Mouse (Mus musculus): ENCODE measurements around the gene Vmn2r66. TPM values are rescaled to one million over a fixed set of nuclear protein-coding genes. Genes with fewer than 3 reads are reported as not detected.

Vmn2r66 gene
- total RNA-seq (2014; rRNA removed) (not detected in 2 replicates), polyA plus RNA-seq (2015; fragmentation: Nextera tagmentation; extraction: Ambion mirVana) (not detected in 2 replicates)

DNA sequence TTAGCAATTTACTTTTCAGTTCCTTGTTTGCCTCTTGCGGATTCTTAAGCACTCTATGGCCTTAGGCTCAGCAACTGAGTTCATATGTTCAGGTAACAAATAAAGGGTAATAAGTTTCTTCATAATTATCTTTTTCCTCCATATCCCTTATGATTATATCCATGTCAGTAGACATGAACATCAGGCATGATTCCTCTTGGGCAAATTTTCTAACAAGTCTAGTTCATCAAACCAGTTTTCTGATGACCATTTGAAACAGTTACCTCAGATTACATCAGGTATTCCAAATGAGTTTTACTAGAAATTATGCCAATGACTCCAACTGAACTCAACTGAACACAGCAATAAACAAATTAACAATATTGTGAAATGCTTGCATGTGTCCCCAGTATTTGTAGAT, at the start of gene Vmn2r66:
Vmn2r66 (minus strand) TSS at position 101 of the 400 bp plus-strand sequence.
- Histone ChIP-seq H3K4me2 (ENCODE audit: low read depth) (no peak within 1 kb of the TSS), H3K27me3 (ENCODE audit: insufficient read depth, low read length) (no peaks in the 10 kb centered on the region), H3K4me1 (ENCODE audit: insufficient read depth) (no peaks in the 10 kb centered on the region), H3K36me3 (ENCODE audit: insufficient read depth) (no peaks in the 10 kb centered on the region), H3K9me3 (ENCODE audit: low read length) (no peaks in the 10 kb centered on the region), H3K27ac (ENCODE audit: low read depth, low read length) (no peak within 1 kb of the TSS), H3K4me3 (ENCODE audit: low read depth, low read length) (no peak within 1 kb of the TSS), H3K9ac (no peak within 1 kb of the TSS)
- ATAC-seq: no peak
- 73% methylated on average over 1 of the region's 1 CpGs for WGBS
- no peak for TF ChIP-seq CTCF (IDR thresholded peaks at IDR 0.05; ENCODE audit: low read depth)
- DNase-seq: no peak

DNA sequence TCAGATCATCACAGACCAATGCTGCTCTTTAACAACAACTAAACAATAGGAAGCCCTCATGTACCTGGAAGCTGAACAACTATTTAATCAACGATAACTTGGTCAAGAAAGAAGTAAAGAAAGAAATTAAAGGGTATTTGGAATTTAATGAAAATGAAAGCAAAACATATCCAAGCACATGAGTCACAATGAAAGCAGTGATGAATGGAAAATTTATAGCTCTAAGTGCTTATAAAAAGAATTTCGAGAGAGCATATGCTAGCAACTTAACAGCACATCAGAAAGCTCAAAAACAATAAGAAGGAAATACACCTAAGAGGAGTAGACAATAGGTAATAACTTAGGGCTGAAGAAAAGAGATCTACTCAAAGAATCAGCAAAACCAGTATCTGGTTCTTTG, 15.4 kb downstream of the Vmn2r66 start:
- 67% methylated on average over 2 of the region's 2 CpGs for WGBS
- no peak for TF ChIP-seq CTCF (IDR thresholded peaks at IDR 0.05; ENCODE audit: low read depth)
- no peak for ATAC-seq

DNA sequence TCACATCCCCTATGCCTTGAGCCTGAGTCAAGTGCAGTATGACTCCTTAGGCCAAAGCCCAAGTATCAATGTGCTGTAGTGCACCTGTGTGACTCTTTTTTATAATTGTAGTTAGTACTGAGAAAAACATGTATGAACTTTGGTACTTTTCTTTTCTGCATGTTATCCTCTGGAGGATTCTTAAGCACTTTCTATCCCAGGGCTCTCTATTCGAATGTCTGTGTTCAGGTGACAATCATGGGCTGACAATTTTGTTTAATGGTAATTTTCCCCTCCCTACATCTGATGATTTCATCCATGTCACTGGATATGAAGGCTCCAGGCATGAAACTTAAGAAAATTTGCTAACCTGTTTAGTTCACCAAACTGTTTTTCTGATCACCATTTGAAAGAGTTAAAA, 48.1 kb downstream of the Vmn2r66 start, which contains the start of gene Vmn2r65:
Vmn2r65 (minus strand) TSS at position 101 of the 400 bp plus-strand sequence.
- Histone ChIP-seq H3K27ac (ENCODE audit: low read depth, low read length) (no peak within 1 kb of the TSS), H3K9ac (no peak within 1 kb of the TSS), H3K27me3 (ENCODE audit: insufficient read depth, low read length) (no peaks in the 10 kb centered on the region), H3K36me3 (ENCODE audit: insufficient read depth) (no peaks in the 10 kb centered on the region), H3K4me1 (ENCODE audit: insufficient read depth) (no peaks in the 10 kb centered on the region), H3K9me3 (ENCODE audit: low read length) (no peaks in the 10 kb centered on the region), H3K4me2 (ENCODE audit: low read depth) (no peak within 1 kb of the TSS), H3K4me3 (ENCODE audit: low read depth, low read length) (no peak within 1 kb of the TSS)
- ATAC-seq: no peak
- no peak for DNase-seq
- 31% methylated on average over 1 of the region's 1 CpGs for WGBS
- TF ChIP-seq CTCF (IDR thresholded peaks at IDR 0.05; ENCODE audit: low read depth): no peak

More for the DNA sequence above, 15.4 kb downstream of the Vmn2r66 start:
- H3K9me3 ChIP-seq (ENCODE audit: low read length): no peaks in the 10 kb centered on the region
- H3K4me1 ChIP-seq (ENCODE audit: insufficient read depth): no peaks in the 10 kb centered on the region
- no peak for DNase-seq
- no peaks in the 10 kb centered on the region for H3K36me3 ChIP-seq (ENCODE audit: insufficient read depth)
- no peaks in the 10 kb centered on the region for H3K27me3 ChIP-seq (ENCODE audit: insufficient read depth, low read length)
- no peak overlapping the region for H3K4me2 ChIP-seq (ENCODE audit: low read depth)
- no peak overlapping the region for H3K27ac ChIP-seq (ENCODE audit: low read depth, low read length)
- H3K9ac ChIP-seq: no peak overlapping the region
- no peak overlapping the region for H3K4me3 ChIP-seq (ENCODE audit: low read depth, low read length)

Other genes starting within 250 kb of the Vmn2r66 start
- gene Olfr291, start 158.7 kb downstream of the Vmn2r66 start, total RNA-seq (2014; rRNA removed): not detected in 2 replicates
- gene Olfr291, start 158.7 kb downstream of the Vmn2r66 start, polyA plus RNA-seq (2015; fragmentation: Nextera tagmentation; extraction: Ambion mirVana): not detected in 2 replicates
- not detected in 2 replicates for gene Vmn2r65, start 48.2 kb downstream of the Vmn2r66 start, total RNA-seq (2014; rRNA removed)
- gene Vmn2r65, start 48.2 kb downstream of the Vmn2r66 start, polyA plus RNA-seq (2015; fragmentation: Nextera tagmentation; extraction: Ambion mirVana): not detected in 2 replicates
- not detected in 2 replicates for gene Vmn2r67, start 143.7 kb upstream of the Vmn2r66 start, total RNA-seq (2014; rRNA removed)
- not detected in 2 replicates for gene Vmn2r67, start 143.7 kb upstream of the Vmn2r66 start, polyA plus RNA-seq (2015; fragmentation: Nextera tagmentation; extraction: Ambion mirVana)
- gene Vmn2r68, start 225.5 kb upstream of the Vmn2r66 start, total RNA-seq (2014; rRNA removed): not detected in 2 replicates
- not detected in 2 replicates for gene Vmn2r68, start 225.5 kb upstream of the Vmn2r66 start, polyA plus RNA-seq (2015; fragmentation: Nextera tagmentation; extraction: Ambion mirVana)